Mouse (Mus musculus): ENCODE measurements around the gene Foxj1.

Foxj1 gene

GRCm38 (mm10) chr11:116305423-116305822 is 29.8 kb downstream of the Foxj1 start:
- no peak for DNase-seq (ENCODE audit: low spot score in 2 of 2)

- DNase-seq (ENCODE audit: low spot score in 2 of 2) = no peak
Measured at GRCm38 (mm10) chr11:116298621-116299020, 36.6 kb downstream of the Foxj1 start.

- DNase-seq (ENCODE audit: low spot score in 2 of 2) = no peak
Measured at GRCm38 (mm10) chr11:116298221-116298620, 37.0 kb downstream of the Foxj1 start.

- no peak for DNase-seq (ENCODE audit: low spot score in 2 of 2)
Measured at GRCm38 (mm10) chr11:116297017-116297416, 38.2 kb downstream of the Foxj1 start.

GRCm38 (mm10) chr11:116296191-116296734 is 38.9 kb downstream of the Foxj1 start:
- DNase-seq (ENCODE audit: low spot score in 2 of 2) = no peak

GRCm38 (mm10) chr11:116294319-116294718 is 40.9 kb downstream of the Foxj1 start:
- DNase-seq (ENCODE audit: low spot score in 2 of 2) = no peak

GRCm38 (mm10) chr11:116293538-116294137 is 41.6 kb downstream of the Foxj1 start:
- no peak for DNase-seq (ENCODE audit: low spot score in 2 of 2)

GRCm38 (mm10) chr11:116292401-116292800 is 42.8 kb downstream of the Foxj1 start:
- no peak for DNase-seq (ENCODE audit: low spot score in 2 of 2)

- no peak for DNase-seq (ENCODE audit: low spot score in 2 of 2)
Measured at GRCm38 (mm10) chr11:116290556-116290955, 44.6 kb downstream of the Foxj1 start.

- no peak for DNase-seq (ENCODE audit: low spot score in 2 of 2)
Measured at GRCm38 (mm10) chr11:116287351-116287750, 47.8 kb downstream of the Foxj1 start.

GRCm38 (mm10) chr11:116285770-116286191 is 49.4 kb downstream of the Foxj1 start:
- no peak for DNase-seq (ENCODE audit: low spot score in 2 of 2)

GRCm38 (mm10) chr11:116283982-116284381 is 51.2 kb downstream of the Foxj1 start:
- no peak for DNase-seq (ENCODE audit: low spot score in 2 of 2)

- no peak for DNase-seq (ENCODE audit: low spot score in 2 of 2)
Measured at GRCm38 (mm10) chr11:116282912-116283521, 52.2 kb downstream of the Foxj1 start.

- no peak for DNase-seq (ENCODE audit: low spot score in 2 of 2)
Measured at GRCm38 (mm10) chr11:116282089-116282488, 53.1 kb downstream of the Foxj1 start.

GRCm38 (mm10) chr11:116281671-116282070 is 53.5 kb downstream of the Foxj1 start:
- DNase-seq (ENCODE audit: low spot score in 2 of 2) = no peak

- DNase-seq (ENCODE audit: low spot score in 2 of 2) = no peak
Measured at GRCm38 (mm10) chr11:116280751-116281663, 54.2 kb downstream of the Foxj1 start, which contains the start of gene Galr2. Gene Galr2, plus strand, starts transcription at chr11:116280939.

Data from right cerebral cortex, postnatal 36 days (tissue).